Mouse (Mus musculus) heart, postnatal 0 days (tissue): ENCODE data around the gene Brox.

Experiments
- CTCF ChIP-seq: IDR thresholded peaks from 2 replicates; pipeline ENCODE4 v1.5.1; 2016; ENCODE audit warnings: antibody characterized with exemption, control low read depth, low read depth
- EP300 ChIP-seq: IDR thresholded peaks from 2 replicates; pipeline ENCODE4 v1.6.1; 2016; ENCODE audit warnings: antibody characterized with exemption, low read depth

DNA sequence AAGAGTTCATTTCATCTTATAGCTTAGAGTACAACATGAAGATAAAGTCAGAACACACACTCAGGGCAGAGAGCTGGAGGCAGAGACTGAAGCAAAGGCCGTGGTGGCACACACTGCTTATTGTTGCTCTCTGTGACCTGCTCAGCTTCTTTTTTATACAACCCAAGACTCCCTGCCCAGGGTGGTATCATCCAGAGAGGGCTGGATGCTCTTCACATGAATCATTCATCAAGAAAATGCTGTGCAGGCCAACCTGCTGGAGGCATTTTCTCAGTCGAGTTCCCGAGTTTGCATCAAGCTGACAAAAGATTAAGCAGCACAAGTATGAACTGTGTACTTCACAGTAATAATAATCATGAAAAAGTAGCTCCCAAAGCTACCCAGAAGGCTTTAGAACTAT lies 8.7 kb downstream of the Brox start:
- no peak for TF ChIP-seq CTCF
- no peak for TF ChIP-seq EP300
